Mouse (Mus musculus): ENCODE data around the gene Orai1. TPM values are rescaled to one million over a fixed set of nuclear protein-coding genes. Genes with fewer than 3 reads are reported as not detected.
A peak's percentile ranks its signal among the peaks of the same experiment; 100 is the strongest.

The Orai1 gene
- polyA plus RNA-seq, 1 experiment from 2014 or later = 16.6 TPM

- Histone ChIP-seq H3K4me3 (replicated peaks; ENCODE audit: low read length) (no peak within 1 kb of the TSS), H3K4me1 (ENCODE audit: control insufficient read depth, insufficient read depth, low read length) (no peaks in the 10 kb centered on the region), H3K9me3 (replicated peaks; ENCODE audit: control insufficient read depth, low read length) (no peaks in the 10 kb centered on the region), H3K4me2 (ENCODE audit: low read depth, low read length) (no peak within 1 kb of the TSS), H3K27ac (ENCODE audit: low read length) (no peak within 1 kb of the TSS), H3K36me3 (ENCODE audit: control insufficient read depth, insufficient read depth, low read length) (no peaks in the 10 kb centered on the region), H3K27me3 (ENCODE audit: control insufficient read depth, insufficient read depth, low read length) (no peaks in the 10 kb centered on the region), H3K9ac (ENCODE audit: low read length) (no peak within 1 kb of the TSS)
- ATAC-seq (ENCODE audit: insufficient read depth, low FRiP score) = no peak
- WGBS = 84% methylated on average over 12 of the region's 12 CpGs
These were observed 53.2 kb downstream of the Orai1 start, which contains the start of gene Tmem120b for GRCm38 (mm10) chr5:123068115-123068514. TSS of gene Tmem120b (plus strand) at chr5:123068415.

DNA sequence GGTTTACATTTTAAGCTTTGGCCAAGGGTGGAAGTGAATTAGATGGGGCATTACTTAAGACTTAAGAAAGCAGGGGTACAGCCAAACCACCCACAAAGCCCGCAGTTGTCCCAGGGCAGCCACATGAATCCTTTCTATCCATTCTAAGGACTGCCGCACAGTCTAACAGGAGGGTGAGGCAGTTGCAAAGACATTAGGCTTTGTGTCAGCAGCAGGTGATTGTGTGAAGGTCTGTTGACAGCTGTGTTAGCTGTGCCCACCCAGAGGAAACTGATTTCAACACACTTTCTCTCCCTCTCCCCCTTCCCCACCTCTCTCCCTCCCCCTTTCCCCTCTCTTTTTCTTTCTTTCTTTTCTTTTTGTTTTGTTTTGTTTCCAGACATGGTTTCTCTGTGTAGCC is 53.8 kb downstream of the Orai1 start:
- no peaks in the 10 kb centered on the region for H3K9me3 ChIP-seq (replicated peaks; ENCODE audit: control insufficient read depth, low read length)
- no peaks in the 10 kb centered on the region for H3K27me3 ChIP-seq (ENCODE audit: control insufficient read depth, insufficient read depth, low read length)
- H3K9ac ChIP-seq (ENCODE audit: low read length) = no peak overlapping the region
- H3K4me2 ChIP-seq (ENCODE audit: low read depth, low read length) = no peak overlapping the region
- H3K4me3 ChIP-seq (replicated peaks; ENCODE audit: low read length) = no peak overlapping the region
- 94% methylated on average over 2 of the region's 2 CpGs for WGBS
- no peak for ATAC-seq (ENCODE audit: insufficient read depth, low FRiP score)
- no peak overlapping the region for H3K27ac ChIP-seq (ENCODE audit: low read length)
- no peaks in the 10 kb centered on the region for H3K36me3 ChIP-seq (ENCODE audit: control insufficient read depth, insufficient read depth, low read length)
- no peaks in the 10 kb centered on the region for H3K4me1 ChIP-seq (ENCODE audit: control insufficient read depth, insufficient read depth, low read length)

GRCm38 (mm10) chr5:123075576-123076418 is 60.9 kb downstream of the Orai1 start:
- peak overlapping the region; percentile 84 for H3K4me2 ChIP-seq (ENCODE audit: low read depth, low read length)
- H3K36me3 ChIP-seq (ENCODE audit: control insufficient read depth, insufficient read depth, low read length) = no peaks in the 10 kb centered on the region
- no peaks in the 10 kb centered on the region for H3K9me3 ChIP-seq (replicated peaks; ENCODE audit: control insufficient read depth, low read length)
- peak overlapping the region; percentile 80 for H3K9ac ChIP-seq (ENCODE audit: low read length)
- WGBS = 6% methylated on average over 45 of the region's 45 CpGs
- peak overlapping the region; percentile 69 for H3K4me3 ChIP-seq (replicated peaks; ENCODE audit: low read length)
- no peaks in the 10 kb centered on the region for H3K27me3 ChIP-seq (ENCODE audit: control insufficient read depth, insufficient read depth, low read length)
- H3K4me1 ChIP-seq (ENCODE audit: control insufficient read depth, insufficient read depth, low read length) = peaks cover 21% of the 10 kb centered on the region
- peak overlapping the region; percentile 69 for H3K27ac ChIP-seq (ENCODE audit: low read length)
- ATAC-seq (ENCODE audit: insufficient read depth, low FRiP score) = peak; percentile 96

- Histone ChIP-seq H3K9ac (ENCODE audit: low read length) (peak overlapping the region; percentile 80), H3K4me2 (ENCODE audit: low read depth, low read length) (peak overlapping the region; percentile 84), H3K27me3 (ENCODE audit: control insufficient read depth, insufficient read depth, low read length) (no peaks in the 10 kb centered on the region), H3K4me3 (replicated peaks; ENCODE audit: low read length) (peak overlapping the region; percentile 69), H3K36me3 (ENCODE audit: control insufficient read depth, insufficient read depth, low read length) (no peaks in the 10 kb centered on the region), H3K9me3 (replicated peaks; ENCODE audit: control insufficient read depth, low read length) (no peaks in the 10 kb centered on the region), H3K4me1 (ENCODE audit: control insufficient read depth, insufficient read depth, low read length) (peaks cover 21% of the 10 kb centered on the region), H3K27ac (ENCODE audit: low read length) (peak overlapping the region; percentile 69; the same call in 1 of the 2 replicates)
- peak; percentile 83 for ATAC-seq (ENCODE audit: insufficient read depth, low FRiP score)
- 3% methylated on average over 35 of the region's 35 CpGs for WGBS
These were observed 61.8 kb downstream of the Orai1 start for GRCm38 (mm10) chr5:123076419-123077281.

- Histone ChIP-seq H3K9ac (ENCODE audit: low read length) (no peak overlapping the region), H3K4me1 (ENCODE audit: control insufficient read depth, insufficient read depth, low read length) (peaks cover 21% of the 10 kb centered on the region), H3K36me3 (ENCODE audit: control insufficient read depth, insufficient read depth, low read length) (no peaks in the 10 kb centered on the region), H3K4me2 (ENCODE audit: low read depth, low read length) (no peak overlapping the region), H3K27ac (ENCODE audit: low read length) (peak overlapping the region; percentile 72), H3K4me3 (replicated peaks; ENCODE audit: low read length) (no peak overlapping the region), H3K27me3 (ENCODE audit: control insufficient read depth, insufficient read depth, low read length) (no peaks in the 10 kb centered on the region), H3K9me3 (replicated peaks; ENCODE audit: control insufficient read depth, low read length) (no peaks in the 10 kb centered on the region)
- no peak for ATAC-seq (ENCODE audit: insufficient read depth, low FRiP score)
- 79% methylated on average over 1 of the region's 1 CpGs for WGBS
These were observed 64.7 kb downstream of the Orai1 start for GRCm38 (mm10) chr5:123079568-123079967.

DNA sequence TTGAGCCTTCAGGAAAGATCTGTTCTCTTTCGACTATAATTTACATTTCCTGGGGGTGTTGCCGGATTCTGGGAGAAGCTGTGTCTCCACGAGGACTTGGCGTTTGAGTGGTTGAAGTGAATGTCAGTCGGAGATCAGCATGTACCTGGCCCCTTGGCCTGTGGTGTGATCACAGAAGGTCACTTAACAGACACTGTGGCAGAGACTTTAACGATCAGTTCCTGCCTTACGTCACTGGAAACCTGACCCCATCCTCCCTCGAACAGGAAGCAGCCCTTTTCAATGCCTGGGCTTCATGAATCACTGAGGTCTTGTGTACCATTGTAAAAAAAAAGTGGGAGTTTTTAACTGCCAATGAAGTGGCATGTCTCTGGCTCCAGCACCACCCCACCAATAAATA is 65.2 kb downstream of the Orai1 start:
- Histone ChIP-seq H3K36me3 (ENCODE audit: control insufficient read depth, insufficient read depth, low read length) (no peaks in the 10 kb centered on the region), H3K9ac (ENCODE audit: low read length) (no peak overlapping the region), H3K4me2 (ENCODE audit: low read depth, low read length) (no peak overlapping the region), H3K27ac (ENCODE audit: low read length) (peak overlapping the region; percentile 72), H3K4me1 (ENCODE audit: control insufficient read depth, insufficient read depth, low read length) (peaks cover 21% of the 10 kb centered on the region), H3K4me3 (replicated peaks; ENCODE audit: low read length) (no peak overlapping the region), H3K9me3 (replicated peaks; ENCODE audit: control insufficient read depth, low read length) (no peaks in the 10 kb centered on the region), H3K27me3 (ENCODE audit: control insufficient read depth, insufficient read depth, low read length) (no peaks in the 10 kb centered on the region)
- ATAC-seq (ENCODE audit: insufficient read depth, low FRiP score) = no peak
- 57% methylated on average over 8 of the region's 8 CpGs for WGBS

Other genes with a start within 250 kb of the Orai1 start
- 18.4 and 19.3 TPM in 2 replicates for gene Camkk2, start 235.7 kb upstream of the Orai1 start, polyA plus RNA-seq (2015; fragmentation: Nextera tagmentation; extraction: Ambion mirVana)
- gene Anapc5, start 193.7 kb upstream of the Orai1 start, polyA plus RNA-seq (2015; fragmentation: Nextera tagmentation; extraction: Ambion mirVana) = 380 and 385 TPM in 2 replicates
- 30.8 and 33.6 TPM in 2 replicates for gene Rnf34, start 165.0 kb upstream of the Orai1 start, polyA plus RNA-seq (2015; fragmentation: Nextera tagmentation; extraction: Ambion mirVana)
- gene Kdm2b, start 25.3 kb upstream of the Orai1 start, polyA plus RNA-seq (2015; fragmentation: Nextera tagmentation; extraction: Ambion mirVana) = 33.2 and 37.4 TPM in 2 replicates
- gene Morn3, start 31.9 kb downstream of the Orai1 start, polyA plus RNA-seq (2015; fragmentation: Nextera tagmentation; extraction: Ambion mirVana) = 1.0 TPM in 1 of 2 replicates, not detected in the other
- 13.7 and 15.3 TPM in 2 replicates for gene Tmem120b, start 53.3 kb downstream of the Orai1 start, polyA plus RNA-seq (2015; fragmentation: Nextera tagmentation; extraction: Ambion mirVana)
- 2.6 and 3.7 TPM in 2 replicates for gene Rhof, start 117.6 kb downstream of the Orai1 start, polyA plus RNA-seq (2015; fragmentation: Nextera tagmentation; extraction: Ambion mirVana)
- 6.7 and 7.7 TPM in 2 replicates for gene Setd1b, start 127.1 kb downstream of the Orai1 start, polyA plus RNA-seq (2015; fragmentation: Nextera tagmentation; extraction: Ambion mirVana)
- gene Psmd9, start 154.3 kb downstream of the Orai1 start, polyA plus RNA-seq (2015; fragmentation: Nextera tagmentation; extraction: Ambion mirVana) = 67.5 and 71.0 TPM in 2 replicates
- 3.3 and 4.1 TPM in 2 replicates for gene Hpd, start 167.7 kb downstream of the Orai1 start, polyA plus RNA-seq (2015; fragmentation: Nextera tagmentation; extraction: Ambion mirVana)
- gene Wdr66, start 237.0 kb downstream of the Orai1 start, polyA plus RNA-seq (2015; fragmentation: Nextera tagmentation; extraction: Ambion mirVana) = 0.84 and 1.1 TPM in 2 replicates